Mouse (Mus musculus): Measurements from ENCODE around the gene Mgat2. TPM values are rescaled to one million over a fixed set of nuclear protein-coding genes. Genes with fewer than 3 reads are reported as not detected.

Gene Mgat2
- polyA plus RNA-seq, 1 experiment from 2014 or later, result 45.6 TPM

GRCm38 (mm10) chr12:69204052-69204833 is 20.3 kb downstream of the Mgat2 start, which contains the start of gene Gm49384:
TSS of gene Gm49384 (minus strand) at chr12:69204267.
- H3K27me3 ChIP-seq, result no peaks in the 10 kb centered on the region
- peaks cover 42% of the 10 kb centered on the region for H3K36me3 ChIP-seq (replicated peaks)
- no peak within 1 kb of the TSS for H3K4me2 ChIP-seq
- H3K9me3 ChIP-seq, result no peaks in the 10 kb centered on the region
- no peaks in the 10 kb centered on the region for H3K4me1 ChIP-seq
- H3K27ac ChIP-seq, result no peak within 1 kb of the TSS
- WGBS, result 81% methylated on average over 16 of the region's 16 CpGs
- peak; percentile 60; the same call in 1 of the 2 replicates for ATAC-seq (ENCODE audit: low FRiP score)
- H3K9ac ChIP-seq, result no peak within 1 kb of the TSS
- no peak within 1 kb of the TSS for H3K4me3 ChIP-seq (replicated peaks)

- WGBS, result 94% methylated on average over 8 of the region's 8 CpGs
- Histone ChIP-seq H3K9me3 (no peaks in the 10 kb centered on the region), H3K4me1 (no peaks in the 10 kb centered on the region), H3K4me3 (replicated peaks) (no peak overlapping the region), H3K4me2 (no peak overlapping the region), H3K27me3 (no peaks in the 10 kb centered on the region), H3K36me3 (replicated peaks) (peaks cover 41% of the 10 kb centered on the region), H3K27ac (no peak overlapping the region), H3K9ac (no peak overlapping the region)
- no peak for ATAC-seq (ENCODE audit: low FRiP score)
Measured at GRCm38 (mm10) chr12:69207396-69207795, 23.4 kb downstream of the Mgat2 start.

GRCm38 (mm10) chr12:69207926-69208325 is 24.0 kb downstream of the Mgat2 start:
- Histone ChIP-seq H3K9me3 (no peaks in the 10 kb centered on the region), H3K36me3 (replicated peaks) (peaks cover 40% of the 10 kb centered on the region), H3K4me3 (replicated peaks) (no peak overlapping the region), H3K4me1 (no peaks in the 10 kb centered on the region), H3K27me3 (no peaks in the 10 kb centered on the region), H3K27ac (no peak overlapping the region), H3K9ac (no peak overlapping the region), H3K4me2 (no peak overlapping the region)
- no peak for ATAC-seq (ENCODE audit: low FRiP score)
- WGBS, result 93% methylated on average over 7 of the region's 7 CpGs

- 95% methylated on average over 2 of the region's 2 CpGs for WGBS
- Histone ChIP-seq H3K36me3 (replicated peaks) (peaks cover 44% of the 10 kb centered on the region), H3K27me3 (no peaks in the 10 kb centered on the region), H3K4me2 (no peak overlapping the region), H3K9ac (no peak overlapping the region), H3K4me1 (no peaks in the 10 kb centered on the region), H3K9me3 (no peaks in the 10 kb centered on the region), H3K4me3 (replicated peaks) (no peak overlapping the region), H3K27ac (no peak overlapping the region)
- ATAC-seq (ENCODE audit: low FRiP score), result no peak
Measured at GRCm38 (mm10) chr12:69208520-69208919, 24.6 kb downstream of the Mgat2 start.

- Histone ChIP-seq H3K4me2 (no peak overlapping the region), H3K9ac (no peak overlapping the region), H3K27ac (no peak overlapping the region), H3K4me1 (no peaks in the 10 kb centered on the region), H3K36me3 (replicated peaks) (peaks cover 58% of the 10 kb centered on the region), H3K4me3 (replicated peaks) (no peak overlapping the region), H3K27me3 (no peaks in the 10 kb centered on the region), H3K9me3 (no peaks in the 10 kb centered on the region)
- WGBS, result 90% methylated on average over 18 of the region's 18 CpGs
- no peak for ATAC-seq (ENCODE audit: low FRiP score)
Measured at GRCm38 (mm10) chr12:69210056-69210979, 26.4 kb downstream of the Mgat2 start.

- WGBS, result 85% methylated on average over 5 of the region's 5 CpGs
- no peaks in the 10 kb centered on the region for H3K27me3 ChIP-seq
- H3K27ac ChIP-seq, result no peak overlapping the region
- H3K4me1 ChIP-seq, result no peaks in the 10 kb centered on the region
- H3K4me3 ChIP-seq (replicated peaks), result no peak overlapping the region
- H3K9ac ChIP-seq, result no peak overlapping the region
- H3K4me2 ChIP-seq, result no peak overlapping the region
- peaks cover 63% of the 10 kb centered on the region for H3K36me3 ChIP-seq (replicated peaks)
- H3K9me3 ChIP-seq, result no peaks in the 10 kb centered on the region
- ATAC-seq (ENCODE audit: low FRiP score), result no peak
Measured at GRCm38 (mm10) chr12:69211057-69211456, 27.1 kb downstream of the Mgat2 start.

GRCm38 (mm10) chr12:69213186-69213777 is 29.3 kb downstream of the Mgat2 start:
- Histone ChIP-seq H3K9me3 (no peaks in the 10 kb centered on the region), H3K36me3 (replicated peaks) (peaks cover 53% of the 10 kb centered on the region), H3K27ac (no peak overlapping the region), H3K9ac (no peak overlapping the region), H3K4me1 (no peaks in the 10 kb centered on the region), H3K4me2 (no peak overlapping the region), H3K4me3 (replicated peaks) (no peak overlapping the region), H3K27me3 (no peaks in the 10 kb centered on the region)
- no peak for ATAC-seq (ENCODE audit: low FRiP score)
- 95% methylated on average over 13 of the region's 13 CpGs for WGBS

- no peak overlapping the region for H3K27ac ChIP-seq
- no peak overlapping the region for H3K9ac ChIP-seq
- no peak for ATAC-seq (ENCODE audit: low FRiP score)
- 94% methylated on average over 7 of the region's 7 CpGs for WGBS
- no peaks in the 10 kb centered on the region for H3K27me3 ChIP-seq
- no peaks in the 10 kb centered on the region for H3K4me1 ChIP-seq
- peaks cover 61% of the 10 kb centered on the region for H3K36me3 ChIP-seq (replicated peaks)
- no peak overlapping the region for H3K4me3 ChIP-seq (replicated peaks)
- no peak overlapping the region for H3K4me2 ChIP-seq
- no peaks in the 10 kb centered on the region for H3K9me3 ChIP-seq
Measured at GRCm38 (mm10) chr12:69214393-69214792, 30.4 kb downstream of the Mgat2 start.

- Histone ChIP-seq H3K27ac (no peak overlapping the region), H3K36me3 (replicated peaks) (peaks cover 64% of the 10 kb centered on the region), H3K9ac (no peak overlapping the region), H3K4me3 (replicated peaks) (no peak overlapping the region), H3K4me1 (no peaks in the 10 kb centered on the region), H3K9me3 (no peaks in the 10 kb centered on the region), H3K27me3 (no peaks in the 10 kb centered on the region), H3K4me2 (no peak overlapping the region)
- no peak for ATAC-seq (ENCODE audit: low FRiP score)
- 93% methylated on average over 3 of the region's 3 CpGs for WGBS
Measured at GRCm38 (mm10) chr12:69215000-69215785, 31.2 kb downstream of the Mgat2 start.

- H3K9me3 ChIP-seq, result no peaks in the 10 kb centered on the region
- H3K36me3 ChIP-seq (replicated peaks), result peaks cover 69% of the 10 kb centered on the region
- no peaks in the 10 kb centered on the region for H3K4me1 ChIP-seq
- H3K9ac ChIP-seq, result no peak overlapping the region
- H3K27me3 ChIP-seq, result no peaks in the 10 kb centered on the region
- WGBS, result 96% methylated on average over 7 of the region's 7 CpGs
- no peak overlapping the region for H3K4me3 ChIP-seq (replicated peaks)
- no peak overlapping the region for H3K4me2 ChIP-seq
- no peak overlapping the region for H3K27ac ChIP-seq
- ATAC-seq (ENCODE audit: low FRiP score), result no peak
Measured at GRCm38 (mm10) chr12:69216587-69216986, 32.6 kb downstream of the Mgat2 start.

GRCm38 (mm10) chr12:69220613-69221277 is 36.8 kb downstream of the Mgat2 start:
- Histone ChIP-seq H3K27ac (no peak overlapping the region), H3K4me1 (no peaks in the 10 kb centered on the region), H3K4me3 (replicated peaks) (no peak overlapping the region), H3K4me2 (no peak overlapping the region), H3K36me3 (replicated peaks) (peaks cover 43% of the 10 kb centered on the region), H3K9ac (no peak overlapping the region; the same call in 1 of the 2 replicates), H3K27me3 (no peaks in the 10 kb centered on the region), H3K9me3 (no peaks in the 10 kb centered on the region)
- 93% methylated on average over 19 of the region's 19 CpGs for WGBS
- ATAC-seq (ENCODE audit: low FRiP score), result no peak

Data from forebrain, embryonic 12.5 days (tissue).